Comparison of ENCODE assay signal across 8 mouse cellular contexts in the genomic region with DNA sequence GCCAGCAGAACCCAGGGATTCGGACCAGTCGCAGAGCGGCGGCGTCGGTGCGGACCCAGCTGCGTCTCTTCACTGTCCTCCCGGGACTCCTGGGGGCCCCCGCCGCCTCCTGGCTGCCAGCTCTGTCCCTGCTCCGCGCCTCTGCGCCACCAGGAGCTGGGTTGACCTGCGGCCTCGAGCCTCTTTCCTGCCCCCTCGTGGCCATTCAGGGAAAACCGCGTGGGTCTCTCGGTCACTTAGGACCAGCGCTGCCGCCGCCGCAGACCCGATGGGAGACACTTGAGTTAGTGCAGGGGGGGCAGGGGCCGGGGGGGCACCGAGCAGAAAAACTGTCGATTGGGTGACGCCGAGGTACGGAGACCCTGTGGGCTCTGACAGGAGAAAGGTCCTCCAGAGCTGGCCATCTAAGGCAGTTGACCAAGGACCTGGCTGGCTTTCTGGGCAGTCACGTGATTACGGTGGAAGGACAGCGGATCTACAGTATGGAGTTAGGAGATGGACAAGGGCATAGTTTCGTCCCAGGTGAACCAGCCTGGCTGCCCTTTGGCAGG. TPM values are rescaled to one million over a fixed set of nuclear protein-coding genes. Genes with fewer than 3 reads are reported as not detected.
DNase-seq lines count a peak whose midpoint lies in the region; ATAC-seq and TF ChIP-seq lines count a peak whose summit lies in the region.

No protein-coding gene starts in this region.

- H3K4me2 ChIP-seq in hindbrain, embryonic 12.5 days (replicated peaks), result peak overlapping the region; percentile 78

- H3K4me3 ChIP-seq in hindbrain, embryonic 12.5 days, result peak overlapping the region; percentile 45

- in situ Hi-C loops in Patski (cut with MboI; ENCODE audit: low pct_unique_long_range_greater_than_20kb), result no loop called here

- peak overlapping the region; percentile 65 for H3K9ac ChIP-seq in hindbrain, embryonic 12.5 days

- CTCF ChIA-PET in Patski (lab: Charles Lee), result no interaction called here

- no peaks in the 10 kb centered on the region for H3K36me3 ChIP-seq in hindbrain, embryonic 12.5 days

- TF ChIP-seq CTCF in Patski (IDR thresholded peaks at IDR 0.05), result peak; percentile 42

- no peak for DNase-seq in Patski (ENCODE audit: low read depth, low spot score)
- DNase-seq in cerebellum, postnatal 10 days, result peak; percentile 93 to 94
- peak; percentile 46 to 61 for DNase-seq in frontal cortex, postnatal 25 days (ENCODE audit: low spot score in 2 of 2)
- DNase-seq in layer of hippocampus, postnatal 25 days (ENCODE audit: extremely low spot score in 1 of 2, low spot score in 1 of 2), result peak; percentile 67 to 76
- DNase-seq in lung, postnatal 14 days, result peak; percentile 87
- peak; percentile 55 for DNase-seq in retina, adult 2 months (ENCODE audit: low read depth, low spot score)
- DNase-seq in thymus, postnatal 14 days, result peak; percentile 48

- H3K9me3 ChIP-seq in hindbrain, embryonic 12.5 days (replicated peaks), result no peaks in the 10 kb centered on the region

- under 1% methylated on average over 35 of the region's 35 CpGs for WGBS in hindbrain, embryonic 12.5 days

- no peaks in the 10 kb centered on the region for H3K27me3 ChIP-seq in Patski
- H3K27me3 ChIP-seq in hindbrain, embryonic 12.5 days, result peaks cover 62% of the 10 kb centered on the region

- H3K4me1 ChIP-seq in hindbrain, embryonic 12.5 days, result peaks cover 28% of the 10 kb centered on the region

- POLR2A ChIA-PET in Patski (lab: Charles Lee), result interaction anchor here (1.0 kb wide), 1 partner anchor 9 kb away, joined by 3 read pairs; no protein-coding TSS in a partner anchor

- ATAC-seq in Patski, result no peak
- peak; percentile 76 for ATAC-seq in hindbrain, embryonic 12.5 days (ENCODE audit: low FRiP score)

- no peak overlapping the region for H3K27ac ChIP-seq in hindbrain, embryonic 12.5 days

RNA-seq across cellular contexts. Expression of a gene that starts 48.2 kb away (rescaled TPM):
- not detected for polyA plus RNA-seq in Patski (2021)
- polyA plus RNA-seq in hindbrain, embryonic 12.5 days (2016; fragmentation: Nextera tagmentation; extraction: Ambion mirVana), result not detected in 2 replicates
- total RNA-seq in layer of hippocampus, postnatal 25 days (2021), result not detected
